Mouse (Mus musculus): ENCODE measurements around the gene 2810004N23Rik. TPM values are rescaled to one million over a fixed set of nuclear protein-coding genes. Genes with fewer than 3 reads are reported as not detected.

Gene 2810004N23Rik
- polyA plus RNA-seq, 2 experiments = 13.5 to 17.9 TPM

GRCm38 (mm10) chr8:124830050-124830449 is 32.9 kb downstream of the 2810004N23Rik start:
- no peak overlapping the region for H3K4me3 ChIP-seq (ENCODE audit: insufficient read depth in 1 of 2, low read depth in 2 of 2, low read length in 2 of 2)
- no peak overlapping the region for H3K9ac ChIP-seq (replicated peaks)
- H3K4me2 ChIP-seq (ENCODE audit: low read depth) = no peak overlapping the region
- H3K36me3 ChIP-seq (replicated peaks; ENCODE audit: control insufficient read depth, insufficient read depth, low read depth) = no peaks in the 10 kb centered on the region
- TF ChIP-seq CTCF (IDR thresholded peaks at IDR 0.05; ENCODE audit: low read depth) (no peak), EP300 (IDR thresholded peaks at IDR 0.05; ENCODE audit: low read depth) (no peak)
- WGBS (ENCODE audit: insufficient replicate concordance) = 53% methylated on average over 13 of the region's 13 CpGs
- no peaks in the 10 kb centered on the region for H3K9me3 ChIP-seq (ENCODE audit: control insufficient read depth, low read length)
- DNase-seq (ENCODE audit: low read depth in 3 of 3, low spot score in 3 of 3) (no peak), ATAC-seq (ENCODE audit: insufficient read depth) (no peak)
- no peaks in the 10 kb centered on the region for H3K4me1 ChIP-seq (replicated peaks; ENCODE audit: control insufficient read depth in 2 of 2, insufficient read depth in 2 of 2, low read length in 1 of 2)
- no peak overlapping the region for H3K27ac ChIP-seq
- no peaks in the 10 kb centered on the region for H3K27me3 ChIP-seq (ENCODE audit: control insufficient read depth, insufficient read depth, low read length)

GRCm38 (mm10) chr8:124828561-124829240 is 34.2 kb downstream of the 2810004N23Rik start:
- Histone ChIP-seq H3K36me3 (replicated peaks; ENCODE audit: control insufficient read depth, insufficient read depth, low read depth) (no peaks in the 10 kb centered on the region), H3K4me1 (replicated peaks; ENCODE audit: control insufficient read depth in 2 of 2, insufficient read depth in 2 of 2, low read length in 1 of 2) (no peaks in the 10 kb centered on the region), H3K27me3 (ENCODE audit: control insufficient read depth, insufficient read depth, low read length) (no peaks in the 10 kb centered on the region), H3K9ac (replicated peaks) (no peak overlapping the region), H3K4me3 (ENCODE audit: insufficient read depth in 1 of 2, low read depth in 2 of 2, low read length in 2 of 2) (no peak overlapping the region), H3K9me3 (ENCODE audit: control insufficient read depth, low read length) (no peaks in the 10 kb centered on the region), H3K4me2 (ENCODE audit: low read depth) (no peak overlapping the region), H3K27ac (no peak overlapping the region)
- TF ChIP-seq CTCF (IDR thresholded peaks at IDR 0.05; ENCODE audit: low read depth) (no peak), EP300 (IDR thresholded peaks at IDR 0.05; ENCODE audit: low read depth) (no peak)
- WGBS (ENCODE audit: insufficient replicate concordance) = 73% methylated on average over 24 of the region's 24 CpGs
- ATAC-seq (ENCODE audit: insufficient read depth) = no peak
- DNase-seq (ENCODE audit: low read depth in 3 of 3, low spot score in 3 of 3) = no peak

- Histone ChIP-seq H3K9ac (replicated peaks) (no peak overlapping the region), H3K27ac (no peak overlapping the region), H3K4me1 (replicated peaks; ENCODE audit: control insufficient read depth in 2 of 2, insufficient read depth in 2 of 2, low read length in 1 of 2) (no peaks in the 10 kb centered on the region), H3K4me3 (ENCODE audit: insufficient read depth in 1 of 2, low read depth in 2 of 2, low read length in 2 of 2) (no peak overlapping the region), H3K9me3 (ENCODE audit: control insufficient read depth, low read length) (no peaks in the 10 kb centered on the region), H3K27me3 (ENCODE audit: control insufficient read depth, insufficient read depth, low read length) (no peaks in the 10 kb centered on the region), H3K4me2 (ENCODE audit: low read depth) (no peak overlapping the region), H3K36me3 (replicated peaks; ENCODE audit: control insufficient read depth, insufficient read depth, low read depth) (no peaks in the 10 kb centered on the region)
- 2% methylated on average over 5 of the region's 5 CpGs for WGBS (ENCODE audit: insufficient replicate concordance)
- DNase-seq (ENCODE audit: low read depth in 3 of 3, low spot score in 3 of 3) (peak in 2 of 3 experiments; percentile 10 to 14), ATAC-seq (ENCODE audit: insufficient read depth) (no peak)
- TF ChIP-seq CTCF (IDR thresholded peaks at IDR 0.05; ENCODE audit: low read depth) = peak; percentile 90
- TF ChIP-seq EP300 (IDR thresholded peaks at IDR 0.05; ENCODE audit: low read depth) = no peak
Observed at GRCm38 (mm10) chr8:124827387-124827786, 35.5 kb downstream of the 2810004N23Rik start.

GRCm38 (mm10) chr8:124826658-124827057 is 36.3 kb downstream of the 2810004N23Rik start:
- 32% methylated on average over 7 of the region's 7 CpGs for WGBS (ENCODE audit: insufficient replicate concordance)
- DNase-seq (ENCODE audit: low read depth in 3 of 3, low spot score in 3 of 3) (no peak), ATAC-seq (ENCODE audit: insufficient read depth) (no peak)
- TF ChIP-seq EP300 (IDR thresholded peaks at IDR 0.05; ENCODE audit: low read depth) = no peak
- no peak for TF ChIP-seq CTCF (IDR thresholded peaks at IDR 0.05; ENCODE audit: low read depth)
- no peak overlapping the region for H3K27ac ChIP-seq
- H3K4me1 ChIP-seq (replicated peaks; ENCODE audit: control insufficient read depth in 2 of 2, insufficient read depth in 2 of 2, low read length in 1 of 2) = no peaks in the 10 kb centered on the region
- no peaks in the 10 kb centered on the region for H3K27me3 ChIP-seq (ENCODE audit: control insufficient read depth, insufficient read depth, low read length)
- H3K4me3 ChIP-seq (ENCODE audit: insufficient read depth in 1 of 2, low read depth in 2 of 2, low read length in 2 of 2) = no peak overlapping the region
- H3K4me2 ChIP-seq (ENCODE audit: low read depth) = no peak overlapping the region
- no peak overlapping the region for H3K9ac ChIP-seq (replicated peaks)
- H3K36me3 ChIP-seq (replicated peaks; ENCODE audit: control insufficient read depth, insufficient read depth, low read depth) = no peaks in the 10 kb centered on the region
- H3K9me3 ChIP-seq (ENCODE audit: control insufficient read depth, low read length) = no peaks in the 10 kb centered on the region

- DNase-seq (ENCODE audit: low read depth in 3 of 3, low spot score in 3 of 3) = no peak
- TF ChIP-seq CTCF (IDR thresholded peaks at IDR 0.05; ENCODE audit: low read depth) (peak; percentile 39; the same call in 1 of the 2 replicates), EP300 (IDR thresholded peaks at IDR 0.05; ENCODE audit: low read depth) (no peak)
- H3K9me3 ChIP-seq (ENCODE audit: control insufficient read depth, low read length) = no peaks in the 10 kb centered on the region
Observed at GRCm38 (mm10) chr8:124823497-124823896, 39.4 kb downstream of the 2810004N23Rik start.

More at GRCm38 (mm10) chr8:124823497-124823896, 39.4 kb downstream of the 2810004N23Rik start:
- Histone ChIP-seq H3K4me3 (ENCODE audit: insufficient read depth in 1 of 2, low read depth in 2 of 2, low read length in 2 of 2) (no peak overlapping the region), H3K4me2 (ENCODE audit: low read depth) (no peak overlapping the region), H3K36me3 (replicated peaks; ENCODE audit: control insufficient read depth, insufficient read depth, low read depth) (no peaks in the 10 kb centered on the region), H3K4me1 (replicated peaks; ENCODE audit: control insufficient read depth in 2 of 2, insufficient read depth in 2 of 2, low read length in 1 of 2) (0 out of 4 replicates have a peak, but pooled peaks cover 0 to 2% of the 10 kb centered on the region in 2 experiments), H3K27me3 (ENCODE audit: control insufficient read depth, insufficient read depth, low read length) (no peaks in the 10 kb centered on the region), H3K27ac (no peak overlapping the region), H3K9ac (replicated peaks) (no peak overlapping the region)
- no peak for ATAC-seq (ENCODE audit: insufficient read depth)
- WGBS (ENCODE audit: insufficient replicate concordance) = 61% methylated on average over 6 of the region's 6 CpGs

All from liver, embryonic 14.5 days (tissue).